Mouse (Mus musculus) lung, adult 2 months (tissue): ENCODE measurements around the gene Selenon.

Experiments
- CTCF ChIP-seq: fragments of 200-500 bp; IDR thresholded peaks from 2 replicates; pipeline ENCODE4 v1.5.1; 2011; ENCODE audit warnings: mild to moderate bottlenecking, low read length, control low read depth; ENCODE audit not compliant: insufficient read depth
- POLR2A ChIP-seq: fragments of 200-500 bp; IDR thresholded peaks from 2 replicates; pipeline ENCODE4 v1.6.1; 2011; ENCODE audit warnings: low read depth, mild to moderate bottlenecking, control low read depth, low read length, borderline replicate concordance; ENCODE audit errors: extremely low read depth

DNA sequence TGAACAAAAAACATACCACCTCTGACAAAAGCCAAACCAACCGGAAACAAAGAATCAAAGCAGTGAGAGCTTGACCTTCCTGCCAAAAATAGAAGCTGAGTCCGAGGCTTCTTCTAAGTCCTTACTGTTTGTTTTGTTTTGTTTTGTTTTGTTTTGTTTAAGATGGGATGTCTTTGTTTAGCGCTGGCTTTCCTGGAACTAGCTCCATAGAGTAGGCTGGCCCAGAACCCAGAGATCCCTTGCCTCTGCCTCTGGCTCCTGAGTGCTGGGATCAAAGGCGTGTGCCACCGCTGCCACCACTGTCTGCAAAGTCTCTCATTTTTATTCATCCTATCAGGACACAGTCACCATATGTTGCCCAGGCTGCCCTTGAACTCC lies 56.4 kb downstream of the Selenon start:
- no peak for TF ChIP-seq POLR2A
- no peak for TF ChIP-seq CTCF
